Mouse (Mus musculus): ENCODE results near the gene Hck. TPM values are rescaled to one million over a fixed set of nuclear protein-coding genes. Genes with fewer than 3 reads are reported as not detected.

Hck gene
- polyA plus RNA-seq, 1 experiment from 2014 or later, result 13.3 TPM

DNA sequence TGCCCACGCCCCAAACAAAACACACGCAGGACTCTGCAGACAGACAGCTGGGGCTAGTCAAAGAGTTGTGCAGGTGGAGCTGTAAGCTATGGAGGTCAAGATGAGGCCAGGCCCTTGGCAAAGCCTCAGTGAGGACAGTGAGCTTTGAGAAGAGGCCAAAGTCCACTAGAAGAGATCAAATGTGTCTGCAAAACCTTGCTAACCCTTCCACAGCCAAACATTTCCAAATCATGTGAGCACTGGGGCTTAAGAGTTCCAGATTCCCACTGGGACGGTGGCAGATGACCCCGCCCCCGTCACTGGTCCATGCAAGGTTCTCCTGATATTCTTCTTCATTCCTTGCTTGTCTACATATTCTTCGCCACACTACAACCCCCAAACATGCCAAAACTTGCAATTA lies 26.4 kb upstream of the Hck start:
- Histone ChIP-seq H3K27ac (ENCODE audit: low read depth) (no peak overlapping the region), H3K27me3 (ENCODE audit: insufficient read depth, low read length) (no peaks in the 10 kb centered on the region), H3K4me3 (ENCODE audit: low read depth, low read length) (no peak overlapping the region), H3K36me3 (replicated peaks; ENCODE audit: insufficient read depth, low read length) (no peaks in the 10 kb centered on the region), H3K9ac (replicated peaks) (no peak overlapping the region), H3K9me3 (ENCODE audit: low read length) (no peaks in the 10 kb centered on the region), H3K4me2 (ENCODE audit: low read depth, low read length) (no peak overlapping the region), H3K4me1 (ENCODE audit: insufficient read depth) (peaks cover 18% of the 10 kb centered on the region)
- DNase-seq (no peak), ATAC-seq (0 out of 2 replicates have a peak, but pooled peaks have one; percentile 10)
- WGBS (ENCODE audit: insufficient replicate concordance), result 67% methylated on average over 6 of the region's 6 CpGs
- TF ChIP-seq EP300 (IDR thresholded peaks at IDR 0.05; ENCODE audit: low read depth) (no peak), CTCF (IDR thresholded peaks at IDR 0.05; ENCODE audit: low read depth) (no peak)

DNA sequence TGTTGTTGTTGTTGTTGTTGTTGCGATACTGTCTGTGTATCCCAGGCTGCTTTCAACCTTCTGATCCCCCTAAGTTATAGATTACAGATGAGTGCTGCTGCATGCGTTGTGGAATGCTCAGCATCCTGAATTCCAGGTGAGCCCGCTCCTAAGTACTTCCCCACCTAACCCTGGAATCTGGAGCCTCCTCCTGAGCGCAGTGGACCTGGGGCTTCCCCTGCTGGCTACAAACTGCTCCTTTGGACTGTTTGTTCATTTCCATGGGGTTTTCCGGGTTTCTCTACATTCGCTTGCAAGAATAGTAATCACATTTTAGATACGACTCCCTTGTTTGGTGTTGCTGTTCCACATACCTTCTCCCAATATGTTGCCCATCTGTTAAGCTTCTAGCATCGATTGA lies 25.0 kb upstream of the Hck start:
- peaks cover 18% of the 10 kb centered on the region for H3K4me1 ChIP-seq (ENCODE audit: insufficient read depth)
- H3K27ac ChIP-seq (ENCODE audit: low read depth), result peak overlapping the region; percentile 92
- H3K9me3 ChIP-seq (ENCODE audit: low read length), result no peaks in the 10 kb centered on the region
- no peak for TF ChIP-seq CTCF (IDR thresholded peaks at IDR 0.05; ENCODE audit: low read depth)
- TF ChIP-seq EP300 (IDR thresholded peaks at IDR 0.05; ENCODE audit: low read depth), result no peak
- DNase-seq (no peak), ATAC-seq (no peak)
- 76% methylated on average over 8 of the region's 8 CpGs for WGBS (ENCODE audit: insufficient replicate concordance)
- no peak overlapping the region for H3K9ac ChIP-seq (replicated peaks)
- H3K4me2 ChIP-seq (ENCODE audit: low read depth, low read length), result no peak overlapping the region
- H3K27me3 ChIP-seq (ENCODE audit: insufficient read depth, low read length), result no peaks in the 10 kb centered on the region
- H3K4me3 ChIP-seq (ENCODE audit: low read depth, low read length), result no peak overlapping the region
- H3K36me3 ChIP-seq (replicated peaks; ENCODE audit: insufficient read depth, low read length), result no peaks in the 10 kb centered on the region

DNA sequence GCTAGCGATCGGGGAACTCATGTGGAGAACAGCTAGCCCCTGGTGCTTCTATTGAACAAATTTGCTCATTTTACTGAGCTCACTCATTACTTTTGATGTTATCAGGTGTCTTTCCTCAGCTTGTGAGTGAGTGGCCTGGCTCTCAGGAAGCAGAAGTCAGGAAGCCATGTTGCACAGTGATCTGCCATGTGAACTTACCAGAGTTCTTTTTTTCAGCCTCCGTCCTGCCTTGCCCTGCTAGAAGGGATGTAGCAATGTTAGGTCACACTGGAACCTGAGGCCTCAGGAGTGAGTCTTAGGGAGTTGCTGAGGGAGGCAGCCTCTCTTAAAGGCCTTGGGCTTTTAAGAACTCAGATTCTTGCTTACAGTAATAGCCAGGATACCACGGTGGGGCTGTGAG lies 24.4 kb upstream of the Hck start:
- H3K4me3 ChIP-seq (ENCODE audit: low read depth, low read length), result no peak overlapping the region
- H3K9ac ChIP-seq (replicated peaks), result no peak overlapping the region
- peaks cover 18% of the 10 kb centered on the region for H3K4me1 ChIP-seq (ENCODE audit: insufficient read depth)
- H3K27me3 ChIP-seq (ENCODE audit: insufficient read depth, low read length), result no peaks in the 10 kb centered on the region
- ATAC-seq (peak; percentile 40), DNase-seq (no peak)
- WGBS (ENCODE audit: insufficient replicate concordance), result 56% methylated on average over 4 of the region's 4 CpGs
- no peaks in the 10 kb centered on the region for H3K36me3 ChIP-seq (replicated peaks; ENCODE audit: insufficient read depth, low read length)
- TF ChIP-seq EP300 (IDR thresholded peaks at IDR 0.05; ENCODE audit: low read depth), result no peak
- TF ChIP-seq CTCF (IDR thresholded peaks at IDR 0.05; ENCODE audit: low read depth), result no peak
- no peaks in the 10 kb centered on the region for H3K9me3 ChIP-seq (ENCODE audit: low read length)
- peak overlapping the region; percentile 92 for H3K27ac ChIP-seq (ENCODE audit: low read depth)
- H3K4me2 ChIP-seq (ENCODE audit: low read depth, low read length), result no peak overlapping the region

DNA sequence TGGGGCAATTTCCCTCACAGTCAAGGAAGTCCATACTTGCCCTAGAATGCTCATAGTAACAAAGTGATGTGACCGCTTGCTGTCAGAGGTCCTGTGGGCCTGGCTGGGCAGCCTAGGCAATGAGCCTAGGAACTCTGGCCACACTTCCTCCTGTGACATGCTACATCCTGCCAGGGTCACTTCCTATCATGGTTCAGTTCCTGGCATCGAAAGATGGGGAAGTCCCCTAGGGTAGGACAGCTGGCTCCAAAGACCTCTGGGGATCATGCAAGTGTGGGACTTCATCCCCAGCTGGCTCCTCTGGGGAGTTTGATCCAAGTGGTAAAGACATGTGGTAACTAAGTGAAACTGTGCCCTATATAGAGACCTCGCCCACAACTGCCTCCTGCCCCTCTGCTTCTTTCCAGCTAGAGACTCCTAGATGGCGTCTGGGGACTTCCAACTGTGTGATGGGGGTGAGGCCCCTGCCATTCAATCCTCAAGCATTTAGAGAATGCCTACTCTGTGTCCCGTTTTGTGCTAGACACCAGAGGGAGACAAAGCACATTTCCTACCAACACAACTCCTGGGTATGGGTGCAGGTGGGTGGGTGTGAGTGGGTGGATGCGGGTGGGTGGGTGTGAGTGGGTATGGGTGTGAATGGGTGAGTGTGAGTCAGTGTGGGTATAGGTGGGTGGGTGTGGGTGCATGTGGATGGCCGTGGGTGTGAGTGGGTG lies 23.8 kb upstream of the Hck start:
- Histone ChIP-seq H3K27ac (ENCODE audit: low read depth) (peak overlapping the region; percentile 92), H3K27me3 (ENCODE audit: insufficient read depth, low read length) (no peaks in the 10 kb centered on the region), H3K4me1 (ENCODE audit: insufficient read depth) (peaks cover 19% of the 10 kb centered on the region), H3K4me3 (ENCODE audit: low read depth, low read length) (no peak overlapping the region), H3K36me3 (replicated peaks; ENCODE audit: insufficient read depth, low read length) (no peaks in the 10 kb centered on the region), H3K9ac (replicated peaks) (no peak overlapping the region), H3K4me2 (ENCODE audit: low read depth, low read length) (0 out of 2 replicates have a peak overlapping the region, but pooled peaks have one; percentile 2), H3K9me3 (ENCODE audit: low read length) (no peaks in the 10 kb centered on the region)
- WGBS (ENCODE audit: insufficient replicate concordance), result 43% methylated on average over 7 of the region's 7 CpGs
- peak; percentile 63 for DNase-seq
- peak; percentile 82 for ATAC-seq
- TF ChIP-seq CTCF (IDR thresholded peaks at IDR 0.05; ENCODE audit: low read depth) (peak; percentile 57), EP300 (IDR thresholded peaks at IDR 0.05; ENCODE audit: low read depth) (0 out of 2 replicates have a peak, but pooled peaks have one; percentile 55)

DNA sequence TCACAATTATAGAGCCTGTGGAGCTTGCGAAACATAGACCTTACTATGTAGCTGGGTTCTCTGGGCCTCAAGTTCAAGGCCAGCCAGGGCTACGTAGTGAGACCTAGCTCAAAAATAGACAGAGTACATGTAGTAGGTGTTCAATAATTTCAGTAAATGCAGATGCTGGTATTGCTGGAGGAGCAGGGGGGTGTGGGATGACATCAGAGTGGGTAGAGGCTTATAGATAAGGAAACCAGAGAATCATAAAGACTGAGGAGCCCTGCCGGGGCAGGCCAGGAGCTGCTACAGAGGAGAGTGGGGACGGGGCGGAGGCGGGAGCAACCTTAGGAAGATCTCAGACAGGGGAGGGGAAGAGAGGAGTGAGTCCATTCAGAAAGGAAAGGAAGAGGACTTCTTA lies 22.7 kb upstream of the Hck start:
- DNase-seq (no peak), ATAC-seq (no peak)
- Histone ChIP-seq H3K4me1 (ENCODE audit: insufficient read depth) (peaks cover 20% of the 10 kb centered on the region), H3K4me2 (ENCODE audit: low read depth, low read length) (no peak overlapping the region), H3K36me3 (replicated peaks; ENCODE audit: insufficient read depth, low read length) (no peaks in the 10 kb centered on the region), H3K9me3 (ENCODE audit: low read length) (no peaks in the 10 kb centered on the region), H3K27ac (ENCODE audit: low read depth) (no peak overlapping the region), H3K9ac (replicated peaks) (no peak overlapping the region), H3K4me3 (ENCODE audit: low read depth, low read length) (no peak overlapping the region), H3K27me3 (ENCODE audit: insufficient read depth, low read length) (no peaks in the 10 kb centered on the region)
- 67% methylated on average over 6 of the region's 6 CpGs for WGBS (ENCODE audit: insufficient replicate concordance)
- TF ChIP-seq CTCF (IDR thresholded peaks at IDR 0.05; ENCODE audit: low read depth) (no peak), EP300 (IDR thresholded peaks at IDR 0.05; ENCODE audit: low read depth) (no peak)

DNA sequence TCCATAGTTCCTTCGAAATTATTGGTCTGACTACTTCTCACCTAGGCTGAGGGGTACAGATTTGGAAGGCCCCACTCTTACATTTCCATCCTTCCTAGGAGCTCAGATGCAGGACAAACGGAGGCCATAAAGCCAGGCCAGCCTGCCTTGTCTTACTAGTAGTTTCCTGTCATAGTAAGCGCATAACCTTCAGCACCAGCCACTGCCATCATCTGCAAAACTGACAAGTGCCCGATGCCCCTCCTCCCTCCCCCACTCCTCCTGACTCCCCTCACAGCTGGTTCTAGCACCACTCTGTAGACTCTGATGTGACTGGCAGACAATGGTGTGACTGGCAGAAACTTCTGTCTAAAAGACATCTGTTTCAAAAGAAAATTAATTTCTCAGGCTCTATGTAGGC lies 22.1 kb upstream of the Hck start:
- DNase-seq, result no peak
- Histone ChIP-seq H3K9me3 (ENCODE audit: low read length) (no peaks in the 10 kb centered on the region), H3K4me2 (ENCODE audit: low read depth, low read length) (no peak overlapping the region), H3K27ac (ENCODE audit: low read depth) (no peak overlapping the region), H3K4me3 (ENCODE audit: low read depth, low read length) (no peak overlapping the region), H3K36me3 (replicated peaks; ENCODE audit: insufficient read depth, low read length) (no peaks in the 10 kb centered on the region), H3K9ac (replicated peaks) (no peak overlapping the region), H3K27me3 (ENCODE audit: insufficient read depth, low read length) (no peaks in the 10 kb centered on the region), H3K4me1 (ENCODE audit: insufficient read depth) (peaks cover 23% of the 10 kb centered on the region)
- ATAC-seq, result no peak
- TF ChIP-seq EP300 (IDR thresholded peaks at IDR 0.05; ENCODE audit: low read depth), result no peak
- TF ChIP-seq CTCF (IDR thresholded peaks at IDR 0.05; ENCODE audit: low read depth), result no peak
- WGBS (ENCODE audit: insufficient replicate concordance), result 80% methylated on average over 4 of the region's 4 CpGs

Measured in liver, postnatal 0 days (tissue).